Mouse (Mus musculus) bone marrow, adult 2 months (tissue): ENCODE results near the gene P2rx4. TPM values are rescaled to one million over a fixed set of nuclear protein-coding genes. Genes with fewer than 3 reads are reported as not detected.
A peak's percentile ranks its signal among the peaks of the same experiment; 100 is the strongest.

Experiments
- H3K27ac ChIP-seq: fragments of 200-500 bp; 2 replicates; pipeline ENCODE4 v1.5.1; 2012; ENCODE audit warnings: low read depth, mild to moderate bottlenecking, control low read depth, inconsistent platforms, low read length; ENCODE audit not compliant: control insufficient read depth, poor library complexity, insufficient read depth
- H3K4me1 ChIP-seq: fragments of 200-500 bp; 2 replicates; pipeline ENCODE4 v1.6.1; 2011; ENCODE audit warnings: low read length; ENCODE audit not compliant: control insufficient read depth, insufficient read depth
- H3K4me3 ChIP-seq: fragments of 200-500 bp; replicated peaks from 2 replicates; pipeline ENCODE3; 2011; ENCODE audit warnings: mild to moderate bottlenecking, low read depth, low read length, control low read depth; ENCODE audit not compliant: control insufficient read depth
- CTCF ChIP-seq: fragments of 200-500 bp; IDR thresholded peaks from 2 replicates; pipeline ENCODE4 v1.5.1; 2011; ENCODE audit warnings: low read length, control low read depth; ENCODE audit not compliant: control insufficient read depth, insufficient read depth
- POLR2A ChIP-seq: fragments of 200-500 bp; IDR thresholded peaks from 2 replicates; pipeline ENCODE4 v1.6.1; 2011; ENCODE audit warnings: low read depth, mild to moderate bottlenecking, control low read depth, low read length, borderline replicate concordance; ENCODE audit not compliant: control insufficient read depth
- whole genome bisulfite sequencing: fragments of 180-500 bp; shearing (Covaris S2); methylation state at CpG from one replicate; pipeline ENCODE4 v1.1.7; 2018; 5-methylcytosine and 5-hydroxymethylcytosine counted together
- polyA plus RNA-seq: library from polyadenylated mRNA; stranded (reverse); fragments of >200 nt; gene quantifications from 2 replicates; pipeline ENCODE4 v1.2.4, GENCODE M21; 2011; ENCODE audit warnings: low replicate concordance; ENCODE audit not compliant: missing spikeins, insufficient read depth, insufficient read length

Gene P2rx4
- polyA plus RNA-seq, 1 experiment = 23.7 TPM

- H3K27ac ChIP-seq = peak overlapping the region; percentile 48
- H3K4me1 ChIP-seq = peaks cover 3% of the 10 kb centered on the region; the same call in 1 of the 2 replicates
- no peak overlapping the region for H3K4me3 ChIP-seq
- 23% methylated on average over 8 of the region's 8 CpGs for WGBS
- TF ChIP-seq CTCF (peak; percentile 95), POLR2A (no peak)
Measured at GRCm38 (mm10) chr5:122731321-122731720, 24.0 kb downstream of the P2rx4 start.

GRCm38 (mm10) chr5:122731991-122732673 is 24.8 kb downstream of the P2rx4 start:
- TF ChIP-seq CTCF (no peak), POLR2A (no peak)
- H3K27ac ChIP-seq = peak overlapping the region; percentile 62
- WGBS = 3% methylated on average over 15 of the region's 15 CpGs
- H3K4me3 ChIP-seq = no peak overlapping the region
- peaks cover 3% of the 10 kb centered on the region; the same call in 1 of the 2 replicates for H3K4me1 ChIP-seq

- TF ChIP-seq CTCF (no peak), POLR2A (no peak)
Measured at GRCm38 (mm10) chr5:122733881-122734280, 26.5 kb downstream of the P2rx4 start.

GRCm38 (mm10) chr5:122735853-122736252 is 28.5 kb downstream of the P2rx4 start:
- Histone ChIP-seq H3K4me1 (peaks cover 3% of the 10 kb centered on the region), H3K27ac (no peak overlapping the region), H3K4me3 (no peak overlapping the region)
- WGBS = 82% methylated on average over 7 of the region's 7 CpGs
- TF ChIP-seq CTCF (no peak), POLR2A (no peak)

More at GRCm38 (mm10) chr5:122733881-122734280, 26.5 kb downstream of the P2rx4 start:
- whole genome bisulfite sequencing = 14% methylated on average over 17 of the region's 17 CpGs
- Histone ChIP-seq H3K4me1 (peaks cover 3% of the 10 kb centered on the region; the same call in 1 of the 2 replicates), H3K4me3 (no peak overlapping the region), H3K27ac (0 out of 2 replicates have a peak overlapping the region, but pooled peaks have one; percentile 2)

GRCm38 (mm10) chr5:122736761-122737160 is 29.4 kb downstream of the P2rx4 start:
- 94% methylated on average over 15 of the region's 15 CpGs for WGBS
- no peak for TF ChIP-seq CTCF
- TF ChIP-seq POLR2A = no peak
- H3K27ac ChIP-seq = no peak overlapping the region
- no peak overlapping the region for H3K4me3 ChIP-seq
- peaks cover 3% of the 10 kb centered on the region for H3K4me1 ChIP-seq

GRCm38 (mm10) chr5:122743880-122744422 is 36.6 kb downstream of the P2rx4 start:
- Histone ChIP-seq H3K4me3 (no peak overlapping the region), H3K4me1 (no peaks in the 10 kb centered on the region; the same call in 1 of the 2 replicates), H3K27ac (no peak overlapping the region)
- TF ChIP-seq CTCF (no peak), POLR2A (no peak)
- WGBS = 85% methylated on average over 13 of the region's 13 CpGs

- Histone ChIP-seq H3K4me3 (no peak overlapping the region), H3K4me1 (no peaks in the 10 kb centered on the region), H3K27ac (no peak overlapping the region)
- TF ChIP-seq CTCF = no peak
- no peak for TF ChIP-seq POLR2A
- 90% methylated on average over 7 of the region's 7 CpGs for WGBS
Measured at GRCm38 (mm10) chr5:122747950-122748349, 40.6 kb downstream of the P2rx4 start.

GRCm38 (mm10) chr5:122754477-122754876 is 47.1 kb downstream of the P2rx4 start:
- TF ChIP-seq POLR2A = no peak
- no peak for TF ChIP-seq CTCF
- Histone ChIP-seq H3K4me3 (no peak overlapping the region), H3K27ac (no peak overlapping the region), H3K4me1 (peaks cover 2% of the 10 kb centered on the region; the same call in 1 of the 2 replicates)
- 65% methylated on average over 16 of the region's 16 CpGs for WGBS

- Histone ChIP-seq H3K27ac (no peak overlapping the region), H3K4me1 (peaks cover 5% of the 10 kb centered on the region; the same call in 1 of the 2 replicates), H3K4me3 (no peak overlapping the region)
- 95% methylated on average over 4 of the region's 4 CpGs for WGBS
- no peak for TF ChIP-seq CTCF
Measured at GRCm38 (mm10) chr5:122755620-122756019, 48.3 kb downstream of the P2rx4 start.
